Mouse (Mus musculus) spleen, postnatal 10 days (tissue): ENCODE results near the gene Pdcd6ip.
A peak's percentile ranks its signal among the peaks of the same experiment; 100 is the strongest.
"Not testable (repeated sequence)": the region's sequence is repeated elsewhere in the genome, so short reads cannot be mapped to it uniquely, and the experiment has no call there.

Experiments
- DNase-seq, 2 experiments: peaks; one replicate each; pipeline ENCODE4 v3.0.0; 2021 to 2022; ENCODE audit warnings: low spot score in 2 of 2

Gene Pdcd6ip

GRCm38 (mm10) chr9:113701441-113702160 lies 6.5 kb downstream of the Pdcd6ip start:
- no peak for DNase-seq

DNA sequence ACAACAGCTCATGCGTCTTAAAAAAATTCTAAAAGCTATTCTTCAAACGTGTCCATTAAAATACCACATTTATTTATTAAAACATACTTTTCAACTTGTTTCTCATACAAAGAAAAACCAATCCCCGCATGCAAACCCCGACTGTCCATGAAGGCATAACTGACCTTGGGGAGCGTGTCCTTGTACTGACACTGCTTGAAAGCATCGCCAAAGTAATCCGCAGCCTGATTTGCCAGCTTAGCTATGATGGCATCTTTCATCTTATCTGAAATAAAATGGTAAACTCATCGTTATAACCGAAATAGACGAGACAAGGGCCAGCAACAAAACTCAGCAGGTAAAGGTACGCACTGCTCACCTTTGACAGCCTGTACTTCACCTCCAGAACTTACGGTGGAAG lies 20.6 kb downstream of the Pdcd6ip start:
- no peak for DNase-seq

DNA sequence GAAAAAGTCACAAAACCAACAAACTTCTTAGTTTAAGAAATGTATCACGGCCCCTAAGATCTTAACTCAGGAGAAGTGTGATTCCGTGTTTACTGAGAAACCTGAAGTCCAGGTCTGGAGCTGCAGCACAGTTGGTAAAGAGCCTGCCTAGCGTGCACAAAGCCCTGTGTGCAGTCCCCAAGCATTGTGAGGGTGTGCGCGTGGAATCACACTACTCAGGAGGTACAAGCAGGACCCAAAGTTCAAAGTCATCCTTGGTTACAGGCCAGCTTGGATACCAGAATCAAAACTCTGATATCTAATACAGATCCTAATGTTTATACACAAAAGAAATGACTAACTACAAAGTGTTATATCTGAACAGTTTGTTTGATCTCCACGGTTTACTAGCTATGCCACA lies 34.3 kb downstream of the Pdcd6ip start:
- no peak for DNase-seq

DNA sequence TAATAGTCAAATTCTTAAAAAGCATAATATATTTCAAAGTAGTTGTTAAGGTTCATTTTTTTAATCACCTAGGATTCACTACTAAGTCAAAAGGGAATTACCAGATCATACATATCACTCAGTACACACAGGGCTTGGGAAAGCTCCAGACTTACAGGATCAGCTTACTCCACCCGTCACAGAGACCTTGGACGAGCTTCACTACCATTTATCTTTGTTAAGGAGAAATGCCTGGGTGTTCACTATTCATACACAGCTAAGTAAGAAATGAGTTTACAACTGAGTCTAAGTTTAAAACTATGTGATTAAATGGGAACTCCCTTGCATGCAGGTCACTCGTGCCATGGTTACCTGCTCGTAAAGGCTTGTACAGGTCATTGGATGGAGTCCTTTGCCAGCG lies 35.7 kb downstream of the Pdcd6ip start:
- no peak for DNase-seq

DNA sequence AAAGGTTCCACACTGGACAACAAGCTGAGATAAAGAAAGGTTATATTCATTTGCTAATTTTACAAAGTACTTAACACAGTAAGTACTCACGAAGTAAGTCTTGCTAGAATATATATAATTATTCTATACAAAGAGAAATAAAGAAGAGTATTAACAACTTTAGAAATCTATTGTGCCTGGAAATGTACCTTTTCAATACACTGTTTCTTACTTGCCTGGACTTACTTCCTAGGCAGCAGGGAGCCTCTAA lies 37.3 kb downstream of the Pdcd6ip start:
- DNase-seq: no peak

GRCm38 (mm10) chr9:113670105-113670856 lies 37.8 kb downstream of the Pdcd6ip start:
- DNase-seq: no peak

GRCm38 (mm10) chr9:113663476-113663875 lies 44.6 kb downstream of the Pdcd6ip start:
- no peak for DNase-seq

DNA sequence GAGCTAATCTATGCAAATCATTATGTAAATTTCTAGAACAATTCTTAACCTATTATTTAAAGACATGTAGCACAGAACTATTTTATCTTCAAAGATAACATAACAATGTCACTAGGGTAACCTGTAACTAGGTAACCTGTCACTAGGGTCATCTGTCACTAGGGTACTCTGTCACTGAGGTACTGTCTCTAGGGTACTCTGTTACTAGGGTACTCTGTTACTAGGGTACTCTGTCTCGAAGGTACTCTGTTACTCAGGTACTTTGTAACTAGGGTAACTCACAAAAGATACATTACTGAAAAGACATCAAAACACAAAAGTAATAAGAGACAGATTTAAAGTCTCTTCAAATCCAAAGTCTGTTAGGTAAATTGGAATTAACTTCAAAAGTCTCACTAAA lies 50.2 kb downstream of the Pdcd6ip start:
- DNase-seq: no peak

DNA sequence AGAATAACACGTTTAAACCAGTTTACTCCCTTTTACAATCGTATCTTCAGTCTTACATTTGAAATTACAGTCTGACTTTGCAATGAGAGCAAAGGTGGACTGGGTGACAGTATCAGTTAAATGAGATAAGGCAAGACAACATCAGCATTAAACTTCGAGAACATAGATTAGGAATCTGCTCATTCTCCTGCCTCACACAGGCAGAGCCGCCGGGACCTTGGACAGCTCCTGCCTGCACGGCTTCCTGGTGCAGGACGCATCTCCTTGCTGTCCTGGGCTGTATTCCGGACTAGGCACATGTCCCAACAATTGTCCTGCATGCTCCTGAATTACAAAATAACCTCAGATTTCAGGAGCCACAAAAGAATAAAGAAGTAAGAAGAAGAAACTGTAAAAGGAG lies 54.5 kb downstream of the Pdcd6ip start:
- no peak for DNase-seq

DNA sequence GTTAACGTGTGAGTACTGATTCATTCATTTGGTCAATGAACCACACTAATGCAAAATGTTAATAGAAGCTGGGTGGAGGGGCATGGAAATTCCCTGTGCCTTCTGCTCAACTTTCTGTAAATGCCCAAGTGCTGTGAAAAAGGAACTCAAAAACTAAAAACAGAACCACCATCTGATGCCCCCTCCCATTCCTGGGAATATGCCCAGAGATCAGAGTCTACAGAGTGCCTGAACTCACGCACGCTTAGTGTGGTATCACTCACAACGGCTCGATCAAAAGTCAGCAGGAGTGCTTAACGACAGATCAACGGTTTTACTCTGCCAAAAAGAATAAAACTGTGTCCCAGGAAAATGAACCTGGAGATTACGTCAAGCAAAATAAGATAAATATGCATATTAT lies 57.3 kb downstream of the Pdcd6ip start:
- DNase-seq: no peak

DNA sequence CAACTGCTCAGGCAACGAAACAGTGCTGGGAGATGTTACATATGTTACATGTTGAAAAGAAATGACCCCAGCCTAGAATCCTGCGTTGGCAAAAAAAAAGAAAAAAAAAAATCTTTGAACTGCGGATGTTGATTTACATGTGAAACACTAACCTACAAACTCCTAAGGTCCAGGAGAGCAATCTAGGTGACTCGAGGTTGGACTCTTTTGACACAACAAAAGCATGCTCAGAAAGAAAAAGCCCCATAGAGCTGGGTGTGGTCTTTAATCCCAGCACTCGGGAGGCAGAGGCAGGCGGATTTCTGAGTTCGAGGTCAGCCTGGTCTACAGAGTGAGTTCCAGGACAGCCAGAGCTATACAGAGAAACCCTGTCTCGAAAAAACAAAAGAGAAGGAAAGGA lies 58.8 kb downstream of the Pdcd6ip start:
- DNase-seq: not testable (repeated sequence)

- no peak for DNase-seq
Measured at GRCm38 (mm10) chr9:113645837-113646169, 62.3 kb downstream of the Pdcd6ip start.

- peak; percentile 26 to 61 for DNase-seq
Measured at GRCm38 (mm10) chr9:113645153-113645836, 62.8 kb downstream of the Pdcd6ip start.

DNA sequence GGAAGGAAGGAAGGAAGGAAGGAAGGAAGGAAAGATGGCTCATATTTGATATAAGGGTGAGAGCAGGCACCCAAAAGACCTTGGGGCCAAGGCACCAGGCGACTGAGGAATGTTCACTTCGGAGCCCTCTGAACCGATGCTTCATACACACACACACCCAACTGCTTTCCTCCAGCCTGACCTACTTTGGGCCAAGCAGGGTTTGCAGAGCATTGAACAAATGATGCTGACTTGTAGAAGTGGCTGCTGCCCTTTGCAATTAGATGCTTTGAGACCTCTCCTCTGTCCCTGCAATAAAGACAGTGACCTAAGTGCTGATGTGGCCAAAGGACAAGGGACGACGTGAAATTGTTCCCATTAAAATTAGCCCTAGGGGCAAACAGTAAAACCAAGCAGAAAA lies 63.4 kb downstream of the Pdcd6ip start:
- DNase-seq: no peak

DNA sequence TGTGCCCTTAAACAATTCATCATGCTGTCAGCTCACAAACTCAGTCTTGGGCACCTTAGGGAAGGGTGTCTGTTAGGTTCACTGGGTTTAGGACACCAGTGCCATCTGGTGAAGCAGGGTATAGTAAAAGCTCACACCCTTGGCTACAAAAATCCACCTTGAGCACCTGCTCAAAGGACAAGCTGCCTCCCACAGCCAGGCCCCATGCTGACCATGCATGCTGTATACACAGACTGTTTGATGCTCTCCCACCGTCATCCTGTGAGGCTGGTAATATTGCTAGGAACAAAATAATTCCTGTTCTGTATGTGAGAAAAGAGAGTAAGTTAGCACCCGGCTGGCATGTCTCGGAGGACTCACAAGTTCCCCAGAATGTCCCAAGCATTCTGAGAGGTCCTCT lies 64.0 kb downstream of the Pdcd6ip start:
- DNase-seq: no peak

DNA sequence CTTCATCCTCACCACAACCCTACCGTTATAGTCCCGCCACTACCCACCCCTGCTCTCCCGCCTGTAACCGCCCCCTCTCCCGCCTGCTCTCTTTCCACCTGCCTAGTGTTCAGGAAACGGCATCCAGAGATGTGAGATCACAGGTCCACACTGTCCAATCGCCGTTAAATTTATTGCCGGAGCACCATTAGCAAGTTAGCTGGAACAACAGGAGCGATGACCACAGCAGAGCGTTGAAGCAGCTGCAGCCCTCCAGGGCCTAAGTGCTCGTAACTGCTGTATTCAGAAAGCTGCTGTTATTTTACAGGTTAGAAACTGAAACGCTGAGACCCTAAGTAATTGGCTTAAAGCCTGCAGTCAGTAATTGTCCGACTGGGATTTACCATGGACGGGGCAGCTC lies 64.4 kb downstream of the Pdcd6ip start:
- DNase-seq: no peak

DNA sequence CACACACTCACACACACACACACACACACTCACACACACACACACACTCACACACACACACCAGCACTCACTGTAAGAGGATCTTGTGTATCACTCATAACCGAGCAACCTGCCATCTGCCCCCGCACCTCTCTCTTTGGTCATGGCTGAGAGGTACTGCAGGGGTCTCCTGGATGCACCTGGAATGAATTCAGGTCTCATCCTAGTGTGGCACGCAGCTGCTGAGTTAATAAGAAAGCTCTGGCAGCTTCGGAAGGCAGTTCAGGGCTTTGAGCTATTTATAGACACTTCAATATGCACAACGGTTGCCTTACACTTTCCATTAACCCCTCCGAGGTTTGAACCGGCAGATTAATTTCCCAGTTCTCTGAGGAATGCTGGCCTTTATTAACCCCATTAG lies 73.1 kb downstream of the Pdcd6ip start:
- DNase-seq: no peak

DNA sequence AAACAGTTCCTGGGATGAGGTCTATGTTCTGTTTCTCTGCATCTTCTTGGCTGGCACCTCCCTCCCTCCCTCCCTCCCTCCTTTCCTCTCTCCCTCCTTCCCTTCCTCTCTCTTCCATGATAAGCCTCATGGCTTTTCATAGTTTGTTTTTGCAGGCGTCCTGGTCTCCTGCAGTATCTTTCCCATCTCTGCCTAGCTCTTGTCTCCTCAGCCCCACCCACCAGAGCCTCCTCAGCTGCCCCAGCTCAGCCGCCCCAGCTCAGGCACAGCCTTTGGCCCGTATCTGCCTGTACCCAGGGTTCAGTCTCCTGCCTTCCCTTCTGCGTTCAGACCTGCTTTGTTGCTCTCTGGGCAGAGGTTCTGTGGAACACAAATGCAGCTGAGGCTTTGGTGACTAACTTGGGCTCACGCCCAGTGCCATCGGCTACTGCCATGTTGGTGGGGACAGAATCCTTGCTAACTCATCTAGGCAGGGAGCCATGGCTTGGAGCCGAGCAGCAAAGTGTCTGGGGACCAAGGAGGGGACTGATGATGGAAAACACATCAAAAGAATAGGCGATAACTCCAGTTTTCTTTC lies 74.8 kb downstream of the Pdcd6ip start:
- no peak for DNase-seq

- no peak for DNase-seq
Measured at GRCm38 (mm10) chr9:113632350-113633043, 75.6 kb downstream of the Pdcd6ip start.

DNA sequence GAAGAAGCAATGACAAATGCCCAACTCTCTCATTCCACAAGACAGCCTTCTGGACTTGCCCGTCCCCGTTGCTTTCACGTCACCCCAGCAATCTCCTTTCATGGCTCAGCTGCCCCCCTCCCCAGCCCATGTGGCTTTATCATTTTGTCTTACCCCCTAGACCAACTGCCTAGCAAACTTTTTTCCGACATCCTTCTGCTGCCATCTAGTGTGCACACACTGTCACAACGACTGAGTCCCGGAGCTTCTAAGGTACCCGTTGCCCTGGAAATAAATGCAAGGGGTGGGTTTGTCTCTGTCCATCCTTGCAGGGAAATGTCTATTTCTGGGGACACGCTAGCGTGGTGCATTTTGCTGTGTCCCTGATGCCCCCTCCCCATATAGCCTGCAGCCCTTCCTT lies 78.4 kb downstream of the Pdcd6ip start:
- no peak for DNase-seq

GRCm38 (mm10) chr9:113629191-113629590 lies 78.9 kb downstream of the Pdcd6ip start:
- no peak for DNase-seq

GRCm38 (mm10) chr9:113628780-113629179 lies 79.3 kb downstream of the Pdcd6ip start:
- DNase-seq: no peak
